Mouse (Mus musculus): ENCODE results near the gene Agpat2.

DNA sequence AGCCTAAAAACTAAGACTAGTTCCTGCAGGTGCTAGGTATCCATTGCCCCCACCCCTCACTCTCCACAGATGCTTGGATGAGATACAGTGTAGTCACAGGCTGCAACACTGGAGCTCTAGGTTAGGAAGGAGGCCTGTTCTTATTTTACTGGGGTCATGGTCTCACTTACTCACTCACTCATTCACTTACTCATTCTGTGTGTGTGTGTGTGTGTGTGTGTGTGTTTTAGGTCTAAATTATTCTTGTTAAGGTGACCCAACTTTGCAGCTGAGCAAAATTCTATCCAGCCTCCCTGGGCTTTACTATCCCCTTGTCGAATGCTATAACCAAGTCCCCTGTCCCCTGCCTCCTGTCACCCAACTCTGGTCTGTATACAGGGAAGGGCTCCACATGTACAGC, 2.6 kb downstream of the Agpat2 start:
- TF ChIP-seq CTCF (IDR thresholded peaks at IDR 0.05; ENCODE audit: low read depth, low read length) = no peak
- no peak for TF ChIP-seq TAL1 (conservative IDR thresholded peaks at IDR 0.05; ENCODE audit: low read depth, low read length)
- TF ChIP-seq GATA1 (IDR thresholded peaks at IDR 0.05; ENCODE audit: borderline replicate concordance, low read length) = no peak
- no peak for TF ChIP-seq POLR2AphosphoS5 (IDR thresholded peaks at IDR 0.05; ENCODE audit: insufficient replicate concordance, low read depth, low read length)
